Mouse (Mus musculus) olfactory bulb, adult 2 months (tissue): ENCODE data around the gene Zfp316. TPM values are rescaled to one million over a fixed set of nuclear protein-coding genes. Genes with fewer than 3 reads are reported as not detected.

Source experiments
- H3K27ac ChIP-seq: fragments of 200-500 bp; 2 replicates; pipeline ENCODE4 v1.5.1; 2012; ENCODE audit warnings: low read depth, low read length; ENCODE audit not compliant: insufficient read depth
- H3K4me1 ChIP-seq: fragments of 200-500 bp; 2 replicates; pipeline ENCODE4 v1.6.1; 2012; ENCODE audit warnings: low read length; ENCODE audit not compliant: control insufficient read depth, insufficient read depth
- H3K4me3 ChIP-seq: fragments of 200-500 bp; 2 replicates; pipeline ENCODE4 v1.5.1; 2012; ENCODE audit warnings: mild to moderate bottlenecking, low read depth, low read length, moderate library complexity; ENCODE audit not compliant: insufficient read depth
- CTCF ChIP-seq: fragments of 200-500 bp; IDR thresholded peaks from 2 replicates; pipeline ENCODE4 v1.5.1; 2012; ENCODE audit warnings: low read depth, mild to moderate bottlenecking, low read length, moderate library complexity; ENCODE audit not compliant: insufficient read depth
- POLR2A ChIP-seq: fragments of 200-500 bp; IDR thresholded peaks from 2 replicates; pipeline ENCODE4 v1.6.1; 2012; ENCODE audit warnings: mild to moderate bottlenecking, low read depth, low read length, moderate library complexity; ENCODE audit not compliant: insufficient read depth
- WGBS: fragments of 180-500 bp; shearing (Covaris S2); methylation state at CpG from one replicate; pipeline ENCODE4 v1.1.7; 2018; 5-methylcytosine and 5-hydroxymethylcytosine counted together
- polyA plus RNA-seq: library from polyadenylated mRNA; stranded (reverse); fragments of >200 nt; gene quantifications from 2 replicates; pipeline ENCODE4 v1.2.4, GENCODE M21; 2012; ENCODE audit warnings: low replicate concordance; ENCODE audit not compliant: missing spikeins, insufficient read depth, insufficient read length

Zfp316 gene
- polyA plus RNA-seq, 1 experiment = not detected

GRCm38 (mm10) chr5:143213832-143214231 lies 56.0 kb downstream of the Zfp316 start:
- Histone ChIP-seq H3K27ac (no peak overlapping the region), H3K4me3 (no peak overlapping the region), H3K4me1 (no peaks in the 10 kb centered on the region)
- no peak for TF ChIP-seq POLR2A
- TF ChIP-seq CTCF = no peak
- 92% methylated on average over 2 of the region's 2 CpGs for WGBS

GRCm38 (mm10) chr5:143205015-143205414 lies 64.8 kb downstream of the Zfp316 start:
- Histone ChIP-seq H3K27ac (no peak overlapping the region), H3K4me3 (no peak overlapping the region), H3K4me1 (no peaks in the 10 kb centered on the region)
- TF ChIP-seq CTCF (no peak), POLR2A (no peak)
- 72% methylated on average over 3 of the region's 3 CpGs for WGBS

Other genes with a start within 250 kb of the Zfp316 start
- not detected in 2 replicates for gene Rnf216, start 157.0 kb downstream of the Zfp316 start, polyA plus RNA-seq
- gene Olfr718-ps1, start 122.4 kb downstream of the Zfp316 start, polyA plus RNA-seq = not detected in 2 replicates
- gene Rbak, start 89.2 kb downstream of the Zfp316 start, polyA plus RNA-seq = not detected in 2 replicates
- not detected in 2 replicates for gene Spdye4b, start 89.0 kb downstream of the Zfp316 start, polyA plus RNA-seq
- gene Spdye4a, start 43.1 kb downstream of the Zfp316 start, polyA plus RNA-seq = not detected in 2 replicates
- not detected in 2 replicates for gene Zfp12, start 34.9 kb downstream of the Zfp316 start, polyA plus RNA-seq
- gene Zfp853, start 23.6 kb upstream of the Zfp316 start, polyA plus RNA-seq = not detected in 2 replicates
- not detected in 2 replicates for gene E130309D02Rik, start 45.3 kb upstream of the Zfp316 start, polyA plus RNA-seq
- not detected in 2 replicates for gene Zdhhc4, start 59.2 kb upstream of the Zfp316 start, polyA plus RNA-seq
- gene Grid2ip, start 87.3 kb upstream of the Zfp316 start, polyA plus RNA-seq = not detected in 2 replicates
- gene Kdelr2, start 133.8 kb upstream of the Zfp316 start, polyA plus RNA-seq = not detected in 2 replicates
- not detected in 2 replicates for gene Daglb, start 194.6 kb upstream of the Zfp316 start, polyA plus RNA-seq